Mouse (Mus musculus): ENCODE results near the gene BC030870. TPM values are rescaled to one million over a fixed set of nuclear protein-coding genes. Genes with fewer than 3 reads are reported as not detected.

Gene BC030870
- polyA plus RNA-seq, 1 experiment from 2014 or later: not detected

- Histone ChIP-seq H3K9me3 (ENCODE audit: control insufficient read depth, low read length) (no peaks in the 10 kb centered on the region), H3K36me3 (replicated peaks; ENCODE audit: control insufficient read depth, insufficient read depth) (no peaks in the 10 kb centered on the region)
- WGBS: 93% methylated on average over 12 of the region's 12 CpGs
Measured at GRCm38 (mm10) chr8:65088120-65088519, 41.2 kb downstream of the BC030870 start.

GRCm38 (mm10) chr8:65087711-65088110 is 41.7 kb downstream of the BC030870 start:
- Histone ChIP-seq H3K4me2 (replicated peaks) (no peak overlapping the region), H3K4me3 (replicated peaks; ENCODE audit: low read length) (no peak overlapping the region), H3K4me1 (replicated peaks; ENCODE audit: control insufficient read depth, insufficient read depth, low read length) (no peaks in the 10 kb centered on the region), H3K9ac (no peak overlapping the region), H3K9me3 (ENCODE audit: control insufficient read depth, low read length) (no peaks in the 10 kb centered on the region), H3K36me3 (replicated peaks; ENCODE audit: control insufficient read depth, insufficient read depth) (no peaks in the 10 kb centered on the region), H3K27ac (no peak overlapping the region), H3K27me3 (ENCODE audit: control insufficient read depth, insufficient read depth, low read length) (no peaks in the 10 kb centered on the region)
- ATAC-seq (ENCODE audit: low FRiP score) (no peak), DNase-seq (ENCODE audit: low spot score) (no peak)
- 80% methylated on average over 8 of the region's 8 CpGs for WGBS

More at GRCm38 (mm10) chr8:65088120-65088519, 41.2 kb downstream of the BC030870 start:
- Histone ChIP-seq H3K27me3 (ENCODE audit: control insufficient read depth, insufficient read depth, low read length) (no peaks in the 10 kb centered on the region), H3K9ac (no peak overlapping the region), H3K4me1 (replicated peaks; ENCODE audit: control insufficient read depth, insufficient read depth, low read length) (no peaks in the 10 kb centered on the region), H3K4me2 (replicated peaks) (no peak overlapping the region), H3K4me3 (replicated peaks; ENCODE audit: low read length) (no peak overlapping the region), H3K27ac (no peak overlapping the region)
- ATAC-seq (ENCODE audit: low FRiP score): no peak
- DNase-seq (ENCODE audit: low spot score): no peak

- H3K36me3 ChIP-seq (replicated peaks; ENCODE audit: control insufficient read depth, insufficient read depth): no peaks in the 10 kb centered on the region
- no peaks in the 10 kb centered on the region for H3K4me1 ChIP-seq (replicated peaks; ENCODE audit: control insufficient read depth, insufficient read depth, low read length)
- no peaks in the 10 kb centered on the region for H3K27me3 ChIP-seq (ENCODE audit: control insufficient read depth, insufficient read depth, low read length)
- no peak for DNase-seq (ENCODE audit: low spot score)
- no peaks in the 10 kb centered on the region for H3K9me3 ChIP-seq (ENCODE audit: control insufficient read depth, low read length)
- H3K4me3 ChIP-seq (replicated peaks; ENCODE audit: low read length): no peak overlapping the region
- 67% methylated on average over 2 of the region's 2 CpGs for WGBS
- no peak overlapping the region for H3K27ac ChIP-seq
- H3K4me2 ChIP-seq (replicated peaks): no peak overlapping the region
- ATAC-seq (ENCODE audit: low FRiP score): no peak
- H3K9ac ChIP-seq: no peak overlapping the region
Measured at GRCm38 (mm10) chr8:65085680-65086079, 43.7 kb downstream of the BC030870 start.

GRCm38 (mm10) chr8:65080731-65081130 is 48.6 kb downstream of the BC030870 start:
- H3K9ac ChIP-seq: no peak overlapping the region
- no peak for DNase-seq (ENCODE audit: low spot score)

GRCm38 (mm10) chr8:65074733-65075132 is 54.6 kb downstream of the BC030870 start, which contains the start of gene Gm10663:
Gene Gm10663 (plus strand): TSS chr8:65075033.
- 88% methylated on average over 2 of the region's 2 CpGs for WGBS
- H3K4me3 ChIP-seq (replicated peaks; ENCODE audit: low read length): no peak within 1 kb of the TSS
- no peak within 1 kb of the TSS for H3K9ac ChIP-seq
- H3K9me3 ChIP-seq (ENCODE audit: control insufficient read depth, low read length): no peaks in the 10 kb centered on the region
- no peaks in the 10 kb centered on the region for H3K36me3 ChIP-seq (replicated peaks; ENCODE audit: control insufficient read depth, insufficient read depth)
- no peaks in the 10 kb centered on the region for H3K27me3 ChIP-seq (ENCODE audit: control insufficient read depth, insufficient read depth, low read length)
- H3K27ac ChIP-seq: no peak within 1 kb of the TSS
- H3K4me1 ChIP-seq (replicated peaks; ENCODE audit: control insufficient read depth, insufficient read depth, low read length): no peaks in the 10 kb centered on the region
- ATAC-seq (ENCODE audit: low FRiP score): no peak
- H3K4me2 ChIP-seq (replicated peaks): no peak within 1 kb of the TSS
- DNase-seq (ENCODE audit: low spot score): no peak

More at GRCm38 (mm10) chr8:65080731-65081130, 48.6 kb downstream of the BC030870 start:
- no peak overlapping the region for H3K4me3 ChIP-seq (replicated peaks; ENCODE audit: low read length)
- H3K4me2 ChIP-seq (replicated peaks): no peak overlapping the region
- no peaks in the 10 kb centered on the region for H3K4me1 ChIP-seq (replicated peaks; ENCODE audit: control insufficient read depth, insufficient read depth, low read length)
- no peaks in the 10 kb centered on the region for H3K36me3 ChIP-seq (replicated peaks; ENCODE audit: control insufficient read depth, insufficient read depth)
- no peak overlapping the region for H3K27ac ChIP-seq
- no peak for ATAC-seq (ENCODE audit: low FRiP score)
- no peaks in the 10 kb centered on the region for H3K27me3 ChIP-seq (ENCODE audit: control insufficient read depth, insufficient read depth, low read length)
- no peaks in the 10 kb centered on the region for H3K9me3 ChIP-seq (ENCODE audit: control insufficient read depth, low read length)
- 81% methylated on average over 9 of the region's 9 CpGs for WGBS

- DNase-seq (ENCODE audit: low spot score) (no peak), ATAC-seq (ENCODE audit: low FRiP score) (no peak)
- H3K36me3 ChIP-seq (replicated peaks; ENCODE audit: control insufficient read depth, insufficient read depth): no peaks in the 10 kb centered on the region
- no peaks in the 10 kb centered on the region for H3K27me3 ChIP-seq (ENCODE audit: control insufficient read depth, insufficient read depth, low read length)
- 80% methylated on average over 4 of the region's 4 CpGs for WGBS
- H3K27ac ChIP-seq: no peak overlapping the region
- no peak overlapping the region for H3K9ac ChIP-seq
- H3K4me1 ChIP-seq (replicated peaks; ENCODE audit: control insufficient read depth, insufficient read depth, low read length): no peaks in the 10 kb centered on the region
- no peak overlapping the region for H3K4me2 ChIP-seq (replicated peaks)
- no peaks in the 10 kb centered on the region for H3K9me3 ChIP-seq (ENCODE audit: control insufficient read depth, low read length)
- H3K4me3 ChIP-seq (replicated peaks; ENCODE audit: low read length): no peak overlapping the region
Measured at GRCm38 (mm10) chr8:65070996-65071395, 58.4 kb downstream of the BC030870 start.

GRCm38 (mm10) chr8:65068473-65068819 is 60.9 kb downstream of the BC030870 start:
- no peaks in the 10 kb centered on the region for H3K36me3 ChIP-seq (replicated peaks; ENCODE audit: control insufficient read depth, insufficient read depth)
- no peak overlapping the region for H3K4me3 ChIP-seq (replicated peaks; ENCODE audit: low read length)
- no peak for DNase-seq (ENCODE audit: low spot score)
- ATAC-seq (ENCODE audit: low FRiP score): no peak
- 70% methylated on average over 4 of the region's 4 CpGs for WGBS
- no peak overlapping the region for H3K4me2 ChIP-seq (replicated peaks)
- H3K27me3 ChIP-seq (ENCODE audit: control insufficient read depth, insufficient read depth, low read length): no peaks in the 10 kb centered on the region
- no peak overlapping the region for H3K27ac ChIP-seq
- no peak overlapping the region for H3K9ac ChIP-seq
- H3K9me3 ChIP-seq (ENCODE audit: control insufficient read depth, low read length): no peaks in the 10 kb centered on the region
- H3K4me1 ChIP-seq (replicated peaks; ENCODE audit: control insufficient read depth, insufficient read depth, low read length): no peaks in the 10 kb centered on the region

- H3K27me3 ChIP-seq (ENCODE audit: control insufficient read depth, insufficient read depth, low read length): no peaks in the 10 kb centered on the region
- WGBS: 39% methylated on average over 10 of the region's 10 CpGs
- no peak overlapping the region for H3K27ac ChIP-seq
- ATAC-seq (ENCODE audit: low FRiP score): no peak
- H3K4me2 ChIP-seq (replicated peaks): no peak overlapping the region
- no peaks in the 10 kb centered on the region for H3K36me3 ChIP-seq (replicated peaks; ENCODE audit: control insufficient read depth, insufficient read depth)
- H3K4me1 ChIP-seq (replicated peaks; ENCODE audit: control insufficient read depth, insufficient read depth, low read length): no peaks in the 10 kb centered on the region
- H3K9ac ChIP-seq: no peak overlapping the region
- H3K4me3 ChIP-seq (replicated peaks; ENCODE audit: low read length): no peak overlapping the region
- no peaks in the 10 kb centered on the region for H3K9me3 ChIP-seq (ENCODE audit: control insufficient read depth, low read length)
- DNase-seq (ENCODE audit: low spot score): no peak
Measured at GRCm38 (mm10) chr8:65067694-65068472, 61.5 kb downstream of the BC030870 start.

GRCm38 (mm10) chr8:65067031-65067430 is 62.3 kb downstream of the BC030870 start:
- DNase-seq (ENCODE audit: low spot score) (no peak), ATAC-seq (ENCODE audit: low FRiP score) (no peak)
- Histone ChIP-seq H3K4me1 (replicated peaks; ENCODE audit: control insufficient read depth, insufficient read depth, low read length) (no peaks in the 10 kb centered on the region), H3K9me3 (ENCODE audit: control insufficient read depth, low read length) (no peaks in the 10 kb centered on the region), H3K9ac (no peak overlapping the region), H3K4me2 (replicated peaks) (no peak overlapping the region), H3K36me3 (replicated peaks; ENCODE audit: control insufficient read depth, insufficient read depth) (no peaks in the 10 kb centered on the region), H3K4me3 (replicated peaks; ENCODE audit: low read length) (no peak overlapping the region), H3K27me3 (ENCODE audit: control insufficient read depth, insufficient read depth, low read length) (no peaks in the 10 kb centered on the region), H3K27ac (no peak overlapping the region)
- 94% methylated on average over 4 of the region's 4 CpGs for WGBS
